Mouse (Mus musculus) kidney, postnatal 10 days (tissue): ENCODE measurements around the gene Fam117a.
A peak's percentile ranks its signal among the peaks of the same experiment; 100 is the strongest.

Experiments used
- DNase-seq: peaks from one replicate; pipeline ENCODE4 v3.0.0; 2021; ENCODE audit warnings: mixed read lengths

Fam117a gene

GRCm38 (mm10) chr11:95333805-95334204, 3.0 kb upstream of the Fam117a start:
- DNase-seq: no peak

- no peak for DNase-seq
These were observed 2.3 kb upstream of the Fam117a start for GRCm38 (mm10) chr11:95334448-95335060.

- DNase-seq: peak; percentile 81
These were observed 453 bp downstream of the Fam117a start for GRCm38 (mm10) chr11:95337129-95337813.

- DNase-seq: no peak
These were observed 1.1 kb downstream of the Fam117a start for GRCm38 (mm10) chr11:95337846-95338342.

GRCm38 (mm10) chr11:95339471-95340021, 2.7 kb downstream of the Fam117a start:
- DNase-seq: no peak

- DNase-seq: no peak
These were observed 3.4 kb downstream of the Fam117a start for GRCm38 (mm10) chr11:95340259-95340658.

GRCm38 (mm10) chr11:95340664-95341063, 3.8 kb downstream of the Fam117a start:
- no peak for DNase-seq

- no peak for DNase-seq
These were observed 6.4 kb downstream of the Fam117a start for GRCm38 (mm10) chr11:95343180-95343579.

- DNase-seq: no peak
These were observed 7.4 kb downstream of the Fam117a start for GRCm38 (mm10) chr11:95344181-95344580.

- peak; percentile 63 for DNase-seq
These were observed 13.5 kb downstream of the Fam117a start for GRCm38 (mm10) chr11:95350289-95350688.

- DNase-seq: peak; percentile 35
These were observed 14.1 kb downstream of the Fam117a start for GRCm38 (mm10) chr11:95350960-95351359.

GRCm38 (mm10) chr11:95352686-95353085, 15.9 kb downstream of the Fam117a start:
- no peak for DNase-seq

- no peak for DNase-seq
These were observed 16.4 kb downstream of the Fam117a start for GRCm38 (mm10) chr11:95353226-95353625.

- no peak for DNase-seq
These were observed 17.6 kb downstream of the Fam117a start for GRCm38 (mm10) chr11:95354228-95354944.

- no peak for DNase-seq
These were observed 18.3 kb downstream of the Fam117a start for GRCm38 (mm10) chr11:95354945-95355660.

- no peak for DNase-seq
These were observed 18.8 kb downstream of the Fam117a start for GRCm38 (mm10) chr11:95355661-95356011.

- DNase-seq: no peak
These were observed 19.2 kb downstream of the Fam117a start for GRCm38 (mm10) chr11:95356039-95356438.

- DNase-seq: peak; percentile 60
These were observed 19.9 kb downstream of the Fam117a start for GRCm38 (mm10) chr11:95356469-95357273.

GRCm38 (mm10) chr11:95358263-95358662, 21.4 kb downstream of the Fam117a start:
- DNase-seq: no peak

- DNase-seq: no peak
These were observed 27.6 kb downstream of the Fam117a start for GRCm38 (mm10) chr11:95364388-95364787.

- peak; percentile 91 for DNase-seq
These were observed 28.8 kb downstream of the Fam117a start for GRCm38 (mm10) chr11:95365596-95365995.
